Mouse (Mus musculus): ENCODE measurements around the gene Olfr1392.

Gene Olfr1392

DNA sequence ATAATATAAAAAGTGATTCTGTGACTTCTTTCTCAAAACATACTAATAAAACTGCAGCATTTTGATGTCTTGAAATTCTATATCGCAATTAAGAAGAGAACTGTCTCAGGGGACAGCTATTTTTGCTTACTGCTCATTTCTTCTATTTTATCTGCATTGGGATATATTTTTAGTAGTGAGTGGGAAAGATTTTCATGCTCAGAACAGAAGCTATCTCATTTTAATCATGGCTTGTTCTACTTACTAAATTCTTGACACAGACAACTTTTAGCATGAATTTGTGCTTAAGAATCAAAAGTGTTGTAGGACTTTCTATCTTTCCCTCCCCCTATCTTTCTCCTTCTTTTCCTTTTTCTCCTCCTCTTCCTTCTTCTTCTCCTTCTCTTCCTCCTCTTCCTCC is 44.6 kb downstream of the Olfr1392 start:
- no peak for DNase-seq

DNA sequence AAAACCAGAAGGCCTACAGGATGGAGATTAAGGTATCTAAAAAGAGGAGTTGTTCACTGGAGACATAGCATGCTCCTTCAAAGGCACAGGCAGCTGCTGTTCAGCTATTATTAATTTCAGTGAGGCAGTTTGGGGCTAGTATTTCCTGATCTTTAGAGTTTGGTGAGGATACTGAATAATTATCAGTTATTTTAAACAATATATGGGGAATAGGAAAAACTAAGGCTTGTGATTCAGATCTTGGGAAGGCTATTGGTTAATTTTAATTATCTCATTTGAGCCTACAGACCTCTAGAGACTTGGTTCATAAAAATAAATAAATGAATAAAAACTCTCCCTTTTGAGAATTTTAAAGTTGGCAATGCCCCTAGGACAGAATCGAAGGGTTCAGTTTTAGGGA is 49.8 kb downstream of the Olfr1392 start, which contains the start of gene Olfr1390:
TSS of gene Olfr1390 (plus strand) at position 301 of the 400 bp plus-strand sequence.
- DNase-seq = no peak

GRCm38 (mm10) chr11:49337150-49337832 is 52.2 kb downstream of the Olfr1392 start:
- DNase-seq = no peak

All from thymus, postnatal 4 days (tissue).